Mouse (Mus musculus) brain, embryonic 14.5 days (tissue): Measurements from ENCODE around the gene Olfr479. TPM values are rescaled to one million over a fixed set of nuclear protein-coding genes. Genes with fewer than 3 reads are reported as not detected.
"Not testable (repeated sequence)": the region's sequence is repeated elsewhere in the genome, so short reads cannot be mapped to it uniquely, and the experiment has no call there.

Source experiments
- DNase-seq: peaks from one replicate; pipeline ENCODE4 v3.0.0-alpha.2; 2011; ENCODE audit warnings: low read depth
- CTCF ChIP-seq: fragments of 200-500 bp; IDR thresholded peaks from 2 replicates; pipeline ENCODE4 v1.5.1; 2012; ENCODE audit warnings: inconsistent platforms, mild to moderate bottlenecking, moderate library complexity, borderline replicate concordance; ENCODE audit not compliant: insufficient read depth, insufficient read length; ENCODE audit errors: extremely low read depth
- POLR2A ChIP-seq: fragments of 200-500 bp; IDR thresholded peaks from 2 replicates; pipeline ENCODE4 v1.6.1; 2012; ENCODE audit warnings: mild to moderate bottlenecking, inconsistent platforms, borderline replicate concordance; ENCODE audit not compliant: poor library complexity, insufficient read depth, insufficient read length, severe bottlenecking; ENCODE audit errors: extremely low read depth
- polyA plus RNA-seq: library from polyadenylated mRNA; depleted of rRNA; stranded (reverse); fragments of >200 nt; gene quantifications from 2 replicates; pipeline ENCODE4 v1.2.3, GENCODE M21; 2012; rRNA removed

Olfr479 gene
- polyA plus RNA-seq: not detected in 2 replicates

GRCm38 (mm10) chr7:108050393-108050792, at the start of gene Olfr479:
Gene Olfr479 (plus strand): TSS chr7:108050693.
- TF ChIP-seq CTCF (no peak), POLR2A (no peak)
- no peak for DNase-seq

- DNase-seq: not testable (repeated sequence)
These were observed 36.2 kb upstream of the Olfr479 start for GRCm38 (mm10) chr7:108014256-108014655.

GRCm38 (mm10) chr7:108033889-108034288, 16.6 kb upstream of the Olfr479 start, which contains the start of gene Olfr478:
Gene Olfr478 (minus strand): TSS chr7:108033989.
- TF ChIP-seq CTCF (no peak), POLR2A (no peak)
- DNase-seq: no peak

GRCm38 (mm10) chr7:108067246-108067645, 16.8 kb downstream of the Olfr479 start, which contains the start of gene Olfr480:
Gene Olfr480 (minus strand): TSS chr7:108067346.
- DNase-seq: no peak
- TF ChIP-seq CTCF: no peak
- TF ChIP-seq POLR2A: no peak

GRCm38 (mm10) chr7:108079555-108079954, 29.1 kb downstream of the Olfr479 start, which contains the start of gene Olfr481:
Gene Olfr481 (plus strand): TSS chr7:108079855.
- no peak for DNase-seq
- TF ChIP-seq POLR2A (no peak), CTCF (no peak)

GRCm38 (mm10) chr7:108097486-108097885, 47.0 kb downstream of the Olfr479 start, which contains the start of gene Olfr482:
Gene Olfr482 (minus strand): TSS chr7:108097586.
- TF ChIP-seq POLR2A (no peak), CTCF (no peak)
- DNase-seq: no peak

GRCm38 (mm10) chr7:108100549-108100948, 50.1 kb downstream of the Olfr479 start, which contains the start of gene Olfr483:
Gene Olfr483 (plus strand): TSS chr7:108100849.
- no peak for TF ChIP-seq POLR2A
- TF ChIP-seq CTCF: no peak
- no peak for DNase-seq

Other genes with a start within 250 kb of the Olfr479 start
- 0.04 TPM in 1 of 2 replicates, not detected in the other for gene Ovch2, start 249.5 kb upstream of the Olfr479 start, polyA plus RNA-seq
- not detected in 2 replicates for gene Olfr467, start 238.4 kb upstream of the Olfr479 start, polyA plus RNA-seq
- gene Olfr469, start 225.2 kb upstream of the Olfr479 start, polyA plus RNA-seq: not detected in 2 replicates
- gene Olfr470, start 203.2 kb upstream of the Olfr479 start, polyA plus RNA-seq: not detected in 2 replicates
- not detected in 2 replicates for gene Olfr472, start 152.8 kb upstream of the Olfr479 start, polyA plus RNA-seq
- not detected in 2 replicates for gene Olfr473, start 120.2 kb upstream of the Olfr479 start, polyA plus RNA-seq
- not detected in 2 replicates for gene Olfr474, start 96.0 kb upstream of the Olfr479 start, polyA plus RNA-seq
- not detected in 2 replicates for gene Olfr476, start 85.9 kb upstream of the Olfr479 start, polyA plus RNA-seq
- gene Olfr477, start 64.0 kb upstream of the Olfr479 start, polyA plus RNA-seq: not detected in 2 replicates
- gene Olfr478, start 16.7 kb upstream of the Olfr479 start, polyA plus RNA-seq: not detected in 2 replicates
- not detected in 2 replicates for gene Olfr480, start 16.7 kb downstream of the Olfr479 start, polyA plus RNA-seq
- gene Olfr481, start 29.2 kb downstream of the Olfr479 start, polyA plus RNA-seq: not detected in 2 replicates
- gene Olfr482, start 46.9 kb downstream of the Olfr479 start, polyA plus RNA-seq: 0.03 TPM in 1 of 2 replicates, not detected in the other
- not detected in 2 replicates for gene Olfr483, start 50.2 kb downstream of the Olfr479 start, polyA plus RNA-seq
- not detected in 2 replicates for gene Olfr484, start 76.8 kb downstream of the Olfr479 start, polyA plus RNA-seq
- not detected in 2 replicates for gene Olfr485, start 109.2 kb downstream of the Olfr479 start, polyA plus RNA-seq
- gene Olfr486, start 122.0 kb downstream of the Olfr479 start, polyA plus RNA-seq: not detected in 2 replicates
- not detected in 2 replicates for gene Olfr487, start 163.9 kb downstream of the Olfr479 start, polyA plus RNA-seq
- gene Olfr488, start 207.7 kb downstream of the Olfr479 start, polyA plus RNA-seq: not detected in 2 replicates
- not detected in 2 replicates for gene Olfr490, start 238.2 kb downstream of the Olfr479 start, polyA plus RNA-seq